Mouse (Mus musculus): ENCODE results near the gene Ccni. TPM values are rescaled to one million over a fixed set of nuclear protein-coding genes. Genes with fewer than 3 reads are reported as not detected.

The Ccni gene
- polyA plus RNA-seq, 1 experiment from 2014 or later: 84.3 TPM

Other genes starting within 250 kb of the Ccni start
- 1.8 and 3.0 TPM in 2 replicates for gene Sowahb, start 161.5 kb downstream of the Ccni start, polyA plus RNA-seq (2015; fragmentation: Nextera tagmentation; extraction: Ambion mirVana)
- gene Sept11, start 113.1 kb downstream of the Ccni start, polyA plus RNA-seq (2015; fragmentation: Nextera tagmentation; extraction: Ambion mirVana): 141 and 160 TPM in 2 replicates
- gene 2010109A12Rik, start within 50 bp of the Ccni start, polyA plus RNA-seq (2015; fragmentation: Nextera tagmentation; extraction: Ambion mirVana): 1.5 and 1.7 TPM in 2 replicates
- gene Ccng2, start 60.8 kb upstream of the Ccni start, polyA plus RNA-seq (2015; fragmentation: Nextera tagmentation; extraction: Ambion mirVana): 38.8 and 41.5 TPM in 2 replicates

Measured in stomach, embryonic 15.5 days (tissue).